Mouse (Mus musculus) liver, postnatal 0 days (tissue): ENCODE data around the gene Slc5a1.

Experiments
- CTCF ChIP-seq: sonication (generic); IDR thresholded peaks from 2 replicates; pipeline ENCODE4 v1.5.1; 2016; ENCODE audit warnings: antibody characterized with exemption, low read depth
- EP300 ChIP-seq: IDR thresholded peaks from 2 replicates; pipeline ENCODE4 v1.6.1; 2016; ENCODE audit warnings: antibody characterized with exemption, low read depth, mild to moderate bottlenecking

GRCm38 (mm10) chr5:33207136-33207535, 103.1 kb downstream of the Slc5a1 start:
- TF ChIP-seq CTCF (no peak), EP300 (no peak)
